Mouse (Mus musculus) lung, embryonic 14.5 days (tissue): Measurements from ENCODE around the gene Ccdc146. TPM values are rescaled to one million over a fixed set of nuclear protein-coding genes. Genes with fewer than 3 reads are reported as not detected.

Experiments used
- ATAC-seq: fragments of 200-750 bp; cut with Nextera tagmentation; 2 replicates; pipeline ENCODE4 v1.8.0; 2017; ENCODE audit warnings: mild to moderate bottlenecking, moderate TSS enrichment, moderate library complexity; ENCODE audit not compliant: insufficient read depth
- DNase-seq: peaks from one replicate; pipeline ENCODE4 v3.0.0-alpha.2; 2015
- H3K27ac ChIP-seq: fragments of 300-500 bp; sonication (generic); 2 replicates; pipeline ENCODE4 v1.5.1; 2014; ENCODE audit warnings: low read depth, mild to moderate bottlenecking, moderate library complexity
- H3K27me3 ChIP-seq: fragments of 300-500 bp; sonication (generic); 2 replicates; pipeline ENCODE4 v1.6.1; 2014; ENCODE audit warnings: low read length, control low read depth; ENCODE audit not compliant: insufficient read depth
- H3K36me3 ChIP-seq: fragments of 300-500 bp; sonication (generic); 2 replicates; pipeline ENCODE4 v1.6.1; 2014; ENCODE audit warnings: control low read depth; ENCODE audit not compliant: insufficient read depth
- H3K4me1 ChIP-seq: fragments of 300-500 bp; sonication (generic); 2 replicates; pipeline ENCODE4 v1.6.1; 2014; ENCODE audit warnings: antibody characterized with exemption, control low read depth; ENCODE audit not compliant: insufficient read depth
- H3K4me2 ChIP-seq: fragments of 300-500 bp; sonication (generic); 2 replicates; pipeline ENCODE4 v1.6.1; 2014; ENCODE audit warnings: mild to moderate bottlenecking
- H3K4me3 ChIP-seq: fragments of 300-500 bp; sonication (generic); 2 replicates; pipeline ENCODE4 v1.5.1; 2014; ENCODE audit warnings: low read depth, low read length
- H3K9ac ChIP-seq: fragments of 300-500 bp; sonication (generic); 2 replicates; pipeline ENCODE4 v1.6.1; 2014
- H3K9me3 ChIP-seq: fragments of 300-500 bp; sonication (generic); 2 replicates; pipeline ENCODE4 v1.6.1; 2016; ENCODE audit warnings: low read depth, low read length, control low read depth
- CTCF ChIP-seq: IDR thresholded peaks from 2 replicates; pipeline ENCODE4 v1.5.1; 2016; ENCODE audit warnings: antibody characterized with exemption, low read depth
- WGBS: fragments of 180-500 bp; shearing (Covaris S2); extraction: QIAGEN DNeasy Blood & Tissue Kit; methylation state at CpG from one replicate; pipeline ENCODE4 v1.1.7; 2014; 5-methylcytosine and 5-hydroxymethylcytosine counted together
- polyA plus RNA-seq: library from polyadenylated mRNA; unstranded; fragments of >200 nt; fragmentation: Nextera tagmentation; extraction: Ambion mirVana; gene quantifications from 2 replicates; pipeline ENCODE4 v1.2.1, GENCODE M21; 2014

The Ccdc146 gene
- polyA plus RNA-seq, 1 experiment from 2014 or later = 0.18 TPM

DNA sequence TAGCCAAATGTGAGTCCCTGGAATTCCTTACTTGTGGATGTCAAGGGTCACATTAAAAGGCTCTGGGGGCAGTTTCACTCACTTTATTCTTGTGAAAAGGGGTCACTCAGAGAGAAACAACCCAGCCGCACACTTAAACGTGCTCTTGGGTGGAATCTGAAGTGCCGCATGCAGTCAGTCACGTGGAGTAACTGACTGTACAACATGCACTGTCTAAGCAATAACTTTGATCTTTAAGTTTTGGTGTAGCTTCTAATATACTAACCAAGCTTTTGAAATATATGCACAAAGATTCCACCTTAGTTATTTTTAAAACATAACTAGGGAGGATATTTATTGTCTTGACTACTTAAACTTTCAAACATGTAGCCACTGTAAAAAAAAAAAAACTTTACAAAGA, 47.5 kb downstream of the Ccdc146 start:
- Histone ChIP-seq H3K4me3 (no peak overlapping the region), H3K9me3 (no peaks in the 10 kb centered on the region), H3K36me3 (no peaks in the 10 kb centered on the region), H3K27ac (no peak overlapping the region), H3K27me3 (peaks cover 4% of the 10 kb centered on the region), H3K4me2 (no peak overlapping the region), H3K9ac (no peak overlapping the region), H3K4me1 (peaks cover 5% of the 10 kb centered on the region; the same call in 1 of the 2 replicates)
- no peak for ATAC-seq
- WGBS = 47% methylated on average over 4 of the region's 4 CpGs
- no peak for DNase-seq
- TF ChIP-seq CTCF = no peak

DNA sequence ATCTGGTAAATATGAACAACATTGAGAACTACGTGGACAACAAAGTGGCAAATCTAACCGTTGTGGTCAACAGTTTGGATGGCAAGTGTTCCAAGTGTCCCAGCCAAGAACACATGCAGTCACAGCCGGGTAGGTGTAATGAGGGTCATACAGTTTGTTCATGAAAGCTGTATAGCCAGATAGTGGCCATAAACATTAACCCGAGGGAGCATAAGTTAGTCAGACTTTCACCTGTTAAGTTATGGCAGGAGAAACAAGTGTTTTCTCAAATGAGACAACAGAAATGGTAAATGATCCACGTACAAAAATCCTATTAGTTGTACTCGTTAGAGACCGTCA, 51.3 kb downstream of the Ccdc146 start:
- Histone ChIP-seq H3K9me3 (no peaks in the 10 kb centered on the region), H3K27ac (no peak overlapping the region), H3K4me1 (0 out of 2 replicates have a peak, but pooled peaks cover 5% of the 10 kb centered on the region), H3K9ac (no peak overlapping the region; the same call in 1 of the 2 replicates), H3K4me3 (peak overlapping the region; percentile 42), H3K4me2 (peak overlapping the region; percentile 92; the same call in 1 of the 2 replicates), H3K36me3 (no peaks in the 10 kb centered on the region), H3K27me3 (peaks cover 4% of the 10 kb centered on the region)
- WGBS = 55% methylated on average over 7 of the region's 7 CpGs
- DNase-seq (no peak), ATAC-seq (no peak)
- TF ChIP-seq CTCF = no peak

DNA sequence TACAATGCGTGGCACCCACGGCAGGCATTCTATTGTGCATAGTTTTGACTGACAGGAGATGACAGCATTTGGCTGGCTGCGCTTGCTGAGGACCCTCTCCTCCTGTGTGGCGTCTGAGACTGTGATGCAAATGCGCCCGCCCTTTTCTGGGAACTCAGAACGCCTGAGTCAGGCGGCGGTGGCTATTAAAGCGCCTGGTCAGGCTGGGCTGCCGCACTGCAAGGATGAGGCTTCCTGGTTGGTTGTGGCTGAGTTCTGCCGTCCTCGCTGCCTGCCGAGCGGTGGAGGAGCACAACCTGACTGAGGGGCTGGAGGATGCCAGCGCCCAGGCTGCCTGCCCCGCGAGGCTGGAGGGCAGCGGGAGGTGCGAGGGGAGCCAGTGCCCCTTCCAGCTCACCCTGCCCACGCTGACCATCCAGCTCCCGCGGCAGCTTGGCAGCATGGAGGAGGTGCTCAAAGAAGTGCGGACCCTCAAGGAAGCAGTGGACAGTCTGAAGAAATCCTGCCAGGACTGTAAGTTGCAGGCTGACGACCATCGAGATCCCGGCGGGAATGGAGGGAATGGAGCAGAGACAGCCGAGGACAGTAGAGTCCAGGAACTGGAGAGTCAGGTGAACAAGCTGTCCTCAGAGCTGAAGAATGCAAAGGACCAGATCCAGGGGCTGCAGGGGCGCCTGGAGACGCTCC, 51.8 kb downstream of the Ccdc146 start, which contains the start of gene Fgl2:
Gene Fgl2 (plus strand): TSS at position 150 of the 687 bp plus-strand sequence.
- Histone ChIP-seq H3K9me3 (no peaks in the 10 kb centered on the region), H3K4me1 (0 out of 2 replicates have a peak, but pooled peaks cover 5% of the 10 kb centered on the region), H3K4me2 (peak within 1 kb of the TSS; percentile 92), H3K27me3 (peaks cover 4% of the 10 kb centered on the region), H3K27ac (no peak within 1 kb of the TSS), H3K36me3 (no peaks in the 10 kb centered on the region), H3K9ac (peak within 1 kb of the TSS; percentile 44), H3K4me3 (peak within 1 kb of the TSS; percentile 42)
- 4% methylated on average over 31 of the region's 31 CpGs for WGBS
- peak; percentile 79 for DNase-seq
- peak; percentile 92 for ATAC-seq
- TF ChIP-seq CTCF = no peak

DNA sequence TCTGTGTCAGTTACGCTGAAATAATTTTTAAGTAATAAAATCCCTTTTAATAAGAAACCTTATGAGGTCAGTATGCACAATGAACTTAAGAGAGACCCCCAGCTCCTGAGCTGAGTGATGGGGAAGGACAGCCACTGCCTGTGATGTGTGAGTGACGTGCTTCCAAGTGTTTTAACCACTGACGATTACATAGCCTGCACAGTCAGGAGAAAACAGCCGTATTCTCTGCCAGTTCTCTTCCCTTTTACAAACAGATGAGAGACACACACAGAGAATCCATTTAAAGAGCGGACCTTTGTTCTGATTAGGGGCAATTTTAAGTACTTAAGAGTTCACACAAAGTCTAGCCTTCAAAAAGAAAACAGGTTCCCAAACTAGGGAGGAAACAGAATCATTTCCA, 52.6 kb downstream of the Ccdc146 start:
- Histone ChIP-seq H3K4me2 (peak overlapping the region; percentile 92), H3K9me3 (no peaks in the 10 kb centered on the region), H3K27me3 (peaks cover 4% of the 10 kb centered on the region), H3K27ac (no peak overlapping the region), H3K4me3 (peak overlapping the region; percentile 42; the same call in 1 of the 2 replicates), H3K36me3 (no peaks in the 10 kb centered on the region), H3K4me1 (0 out of 2 replicates have a peak, but pooled peaks cover 5% of the 10 kb centered on the region), H3K9ac (no peak overlapping the region)
- DNase-seq = peak; percentile 4
- WGBS = 38% methylated on average over 5 of the region's 5 CpGs
- ATAC-seq = no peak
- TF ChIP-seq CTCF = no peak

DNA sequence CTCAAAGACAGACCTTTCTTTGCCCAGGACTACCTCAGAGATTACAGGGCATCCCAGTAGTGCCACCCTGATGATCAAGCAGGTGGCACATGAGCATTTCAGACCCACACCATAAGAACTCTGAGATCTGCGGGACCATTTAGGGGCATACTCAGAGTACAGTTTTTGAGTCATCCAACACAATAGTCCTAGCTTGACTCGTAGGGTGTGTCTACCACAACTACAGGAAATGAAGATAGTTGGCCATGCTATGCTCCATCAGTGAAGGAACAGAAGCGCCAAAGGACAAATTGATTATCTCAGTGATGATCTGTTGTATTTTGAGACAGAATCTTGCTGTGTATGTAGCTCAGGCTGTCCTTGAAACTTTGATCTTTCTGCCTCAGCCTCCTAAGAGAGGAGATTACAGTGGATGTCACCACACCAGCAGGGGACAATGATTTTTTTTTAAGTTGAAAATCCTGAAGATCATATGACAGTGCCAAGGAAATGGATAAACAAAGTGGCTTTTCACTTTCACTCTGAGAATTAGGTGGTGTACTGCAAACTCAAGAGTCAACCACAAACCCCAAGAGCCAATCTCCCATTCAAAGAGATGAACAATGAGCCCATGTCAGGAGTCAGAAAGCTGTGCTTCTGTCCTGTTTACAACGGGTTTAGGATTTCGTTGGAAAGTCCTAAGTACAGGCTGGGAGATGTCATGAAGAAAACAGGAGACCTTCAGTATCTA, 54.1 kb downstream of the Ccdc146 start:
- no peak for DNase-seq

DNA sequence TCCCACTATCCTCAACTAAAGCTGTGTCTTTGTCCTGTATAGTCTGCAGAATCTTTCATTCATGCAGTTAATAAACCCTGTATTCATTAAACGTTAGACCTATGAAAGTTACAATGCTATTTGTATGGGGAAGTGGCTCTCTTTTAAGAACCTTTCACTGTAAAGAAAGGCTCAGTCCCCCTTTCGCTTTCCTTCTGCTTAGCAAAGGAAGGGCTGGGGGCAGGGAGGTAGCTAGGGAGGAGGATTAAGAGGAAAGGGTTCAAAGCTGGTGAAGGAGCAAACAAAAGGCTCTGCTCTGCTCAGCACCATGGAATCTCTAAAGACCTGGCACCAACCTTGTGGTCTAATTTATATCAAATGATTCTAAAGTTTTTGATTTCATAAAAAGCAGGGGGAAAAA, 57.0 kb downstream of the Ccdc146 start:
- H3K4me1 ChIP-seq = 0 out of 2 replicates have a peak, but pooled peaks cover under 1% of the 10 kb centered on the region
- no peak overlapping the region for H3K4me2 ChIP-seq
- H3K27me3 ChIP-seq = peaks cover under 1% of the 10 kb centered on the region; the same call in 1 of the 2 replicates
- H3K36me3 ChIP-seq = no peaks in the 10 kb centered on the region
- H3K9me3 ChIP-seq = no peaks in the 10 kb centered on the region
- no peak overlapping the region for H3K27ac ChIP-seq
- no peak for TF ChIP-seq CTCF
- H3K9ac ChIP-seq = no peak overlapping the region
- WGBS = 38% methylated on average over 2 of the region's 2 CpGs
- no peak overlapping the region for H3K4me3 ChIP-seq
- no peak for DNase-seq
- no peak for ATAC-seq

More for the DNA sequence above, 54.1 kb downstream of the Ccdc146 start:
- no peak overlapping the region for H3K27ac ChIP-seq
- no peaks in the 10 kb centered on the region for H3K9me3 ChIP-seq
- no peak for TF ChIP-seq CTCF
- 85% methylated on average over 5 of the region's 5 CpGs for WGBS
- peaks cover 4% of the 10 kb centered on the region for H3K27me3 ChIP-seq
- ATAC-seq = no peak
- no peak overlapping the region for H3K4me2 ChIP-seq
- 0 out of 2 replicates have a peak, but pooled peaks cover 5% of the 10 kb centered on the region for H3K4me1 ChIP-seq
- H3K9ac ChIP-seq = no peak overlapping the region
- no peak overlapping the region for H3K4me3 ChIP-seq
- H3K36me3 ChIP-seq = no peaks in the 10 kb centered on the region

DNA sequence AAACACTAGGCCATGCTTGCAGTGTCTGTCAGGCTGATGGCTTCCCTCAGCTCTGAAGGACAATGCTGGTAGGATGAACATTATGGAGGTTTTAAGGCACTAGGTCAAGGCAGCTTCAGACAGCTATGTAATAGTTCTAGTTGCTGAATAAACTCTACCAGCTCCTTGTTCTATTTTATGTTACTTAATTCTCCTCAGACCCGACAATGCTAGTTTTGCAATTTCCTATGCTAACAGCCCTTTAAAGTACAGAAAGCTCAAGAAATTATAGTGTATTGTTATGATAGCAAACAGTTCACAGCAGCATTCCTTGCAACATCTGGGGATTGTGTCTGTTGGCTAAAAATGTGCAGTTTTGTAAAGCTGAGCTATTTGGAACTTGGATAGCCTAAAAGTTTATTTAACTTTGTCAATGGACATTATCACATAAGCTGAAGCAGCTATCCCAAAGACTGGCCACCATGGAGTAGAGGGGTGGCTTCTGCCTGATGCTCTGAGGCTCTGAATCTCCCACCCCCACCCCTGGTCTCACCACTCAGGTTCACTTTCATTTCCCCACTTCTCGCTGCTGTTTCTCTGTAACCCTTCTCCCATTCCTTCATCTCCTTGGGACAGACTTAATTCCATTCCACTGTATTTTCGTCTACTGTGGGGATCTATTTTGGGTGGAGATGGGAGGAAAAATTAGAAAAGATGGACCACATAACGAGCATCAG, 58.0 kb downstream of the Ccdc146 start:
- H3K4me1 ChIP-seq = no peaks in the 10 kb centered on the region
- DNase-seq (no peak), ATAC-seq (no peak)
- no peaks in the 10 kb centered on the region for H3K9me3 ChIP-seq
- TF ChIP-seq CTCF = no peak
- no peaks in the 10 kb centered on the region for H3K27me3 ChIP-seq
- H3K4me2 ChIP-seq = no peak overlapping the region
- no peak overlapping the region for H3K9ac ChIP-seq
- 48% methylated on average over 4 of the region's 4 CpGs for WGBS
- no peaks in the 10 kb centered on the region for H3K36me3 ChIP-seq
- H3K4me3 ChIP-seq = no peak overlapping the region
- H3K27ac ChIP-seq = no peak overlapping the region
